Mouse (Mus musculus) hematopoietic multipotent progenitor cell, adult 10-12 weeks (in vitro differentiated cells): Measurements from ENCODE around the gene Dgke. TPM values are rescaled to one million over a fixed set of nuclear protein-coding genes. Genes with fewer than 3 reads are reported as not detected.

Experiments
- polyA plus RNA-seq: library from polyadenylated mRNA; stranded (reverse); fragments of >175 nt; gene quantifications from 2 replicates; pipeline ENCODE4 v1.2.3, GENCODE M21; 2012; ENCODE audit warnings: low replicate concordance

Dgke gene
- polyA plus RNA-seq, result 2.0 and 2.5 TPM in 2 replicates

DNA sequence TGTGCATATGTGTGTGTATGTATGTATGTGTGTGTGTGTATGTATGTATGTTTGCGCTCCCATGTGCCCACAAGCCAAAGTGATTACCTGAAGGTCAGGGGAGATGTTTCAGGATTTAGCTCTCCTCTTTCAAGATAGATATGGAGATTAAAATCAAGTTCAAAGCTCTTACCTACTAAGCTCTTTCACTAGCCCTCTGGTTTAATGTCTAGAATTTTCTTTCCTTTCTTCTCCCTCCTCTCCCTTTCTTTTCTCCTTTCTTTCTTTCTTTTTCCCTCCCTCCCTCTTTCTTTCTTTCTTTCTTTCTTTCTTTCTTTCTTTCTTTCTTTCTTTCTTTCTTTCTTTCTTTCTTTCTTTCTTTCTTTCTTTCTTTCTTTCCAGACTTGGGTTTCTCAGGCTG lies at the start of gene Dgke:
Gene Dgke (minus strand): TSS at position 101 of the 400 bp plus-strand sequence.

DNA sequence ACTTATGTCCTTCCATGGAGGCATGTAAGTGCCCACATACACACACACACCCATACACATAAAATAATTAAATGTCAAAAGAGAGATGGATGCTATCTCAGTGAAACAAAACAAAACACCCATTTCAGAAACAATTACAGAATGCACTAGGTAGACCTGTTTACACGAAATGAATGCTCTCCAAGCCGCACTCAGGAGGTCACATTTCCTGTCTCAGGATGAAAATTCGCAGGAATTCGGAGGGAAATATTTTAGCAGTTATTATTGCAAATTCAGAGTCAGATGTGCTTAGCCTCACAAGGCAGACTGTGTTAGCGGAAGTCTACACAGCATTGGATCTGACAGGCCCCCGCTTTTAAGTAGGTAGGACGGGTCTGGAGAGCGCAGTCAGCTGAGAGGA lies 6.9 kb upstream of the Dgke start, which contains the start of gene Gm525:
Gene Gm525 (plus strand): TSS at position 301 of the 400 bp plus-strand sequence.

DNA sequence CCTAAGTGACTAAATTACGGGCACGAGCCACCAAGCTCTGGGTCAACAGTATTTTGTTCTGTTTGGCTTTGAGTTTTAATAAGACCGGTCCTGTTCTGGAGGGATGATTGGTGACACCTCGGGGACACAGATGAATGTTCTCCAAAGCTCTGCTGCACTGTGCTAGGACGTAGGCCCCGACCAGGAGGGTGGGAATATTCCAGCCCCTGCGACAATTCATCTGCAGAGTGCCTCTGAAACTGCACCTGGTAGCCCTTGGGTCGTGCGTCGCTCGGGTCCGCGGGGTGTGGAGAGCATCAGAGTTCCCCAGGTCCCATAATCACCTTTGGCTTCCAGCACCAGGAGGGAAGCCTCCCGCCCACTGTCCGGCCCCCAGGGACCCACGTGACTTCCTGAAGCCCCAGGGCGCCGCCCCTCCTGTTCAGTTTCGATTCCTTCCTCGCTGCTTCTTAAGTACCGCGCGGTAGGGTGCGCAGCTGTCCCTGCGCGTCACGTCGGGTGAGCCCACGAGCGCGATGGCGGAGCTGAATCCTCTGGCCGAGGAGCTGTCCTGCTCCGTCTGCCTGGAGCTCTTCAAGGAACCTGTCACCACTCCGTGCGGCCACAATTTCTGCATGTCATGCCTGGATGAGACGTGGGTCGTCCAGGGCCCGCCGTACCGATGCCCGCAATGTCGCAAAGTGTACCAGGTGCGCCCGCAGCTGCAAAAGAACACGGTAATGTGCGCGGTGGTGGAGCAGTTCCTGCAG lies 67.5 kb downstream of the Dgke start, which contains the start of gene Trim25:
Gene Trim25 (plus strand): TSS at position 403 of the 749 bp plus-strand sequence.

Other genes starting within 250 kb of the Dgke start
- gene Akap1, start 202.3 kb downstream of the Dgke start, polyA plus RNA-seq, result 1.5 and 3.0 TPM in 2 replicates
- 6.8 and 19.3 TPM in 2 replicates for gene Scpep1, start 111.4 kb downstream of the Dgke start, polyA plus RNA-seq
- gene Elobl, start 99.9 kb downstream of the Dgke start, polyA plus RNA-seq, result not detected in 2 replicates
- 5.0 and 7.9 TPM in 2 replicates for gene Coil, start 96.6 kb downstream of the Dgke start, polyA plus RNA-seq
- gene Trim25, start 67.5 kb downstream of the Dgke start, polyA plus RNA-seq, result 49.5 and 96.2 TPM in 2 replicates
- gene Gm525, start 7.0 kb upstream of the Dgke start, polyA plus RNA-seq, result not detected in 2 replicates
- not detected in 2 replicates for gene Nog, start 235.5 kb upstream of the Dgke start, polyA plus RNA-seq